7 mouse cellular contexts compared by ENCODE assay signal in the genomic region with DNA sequence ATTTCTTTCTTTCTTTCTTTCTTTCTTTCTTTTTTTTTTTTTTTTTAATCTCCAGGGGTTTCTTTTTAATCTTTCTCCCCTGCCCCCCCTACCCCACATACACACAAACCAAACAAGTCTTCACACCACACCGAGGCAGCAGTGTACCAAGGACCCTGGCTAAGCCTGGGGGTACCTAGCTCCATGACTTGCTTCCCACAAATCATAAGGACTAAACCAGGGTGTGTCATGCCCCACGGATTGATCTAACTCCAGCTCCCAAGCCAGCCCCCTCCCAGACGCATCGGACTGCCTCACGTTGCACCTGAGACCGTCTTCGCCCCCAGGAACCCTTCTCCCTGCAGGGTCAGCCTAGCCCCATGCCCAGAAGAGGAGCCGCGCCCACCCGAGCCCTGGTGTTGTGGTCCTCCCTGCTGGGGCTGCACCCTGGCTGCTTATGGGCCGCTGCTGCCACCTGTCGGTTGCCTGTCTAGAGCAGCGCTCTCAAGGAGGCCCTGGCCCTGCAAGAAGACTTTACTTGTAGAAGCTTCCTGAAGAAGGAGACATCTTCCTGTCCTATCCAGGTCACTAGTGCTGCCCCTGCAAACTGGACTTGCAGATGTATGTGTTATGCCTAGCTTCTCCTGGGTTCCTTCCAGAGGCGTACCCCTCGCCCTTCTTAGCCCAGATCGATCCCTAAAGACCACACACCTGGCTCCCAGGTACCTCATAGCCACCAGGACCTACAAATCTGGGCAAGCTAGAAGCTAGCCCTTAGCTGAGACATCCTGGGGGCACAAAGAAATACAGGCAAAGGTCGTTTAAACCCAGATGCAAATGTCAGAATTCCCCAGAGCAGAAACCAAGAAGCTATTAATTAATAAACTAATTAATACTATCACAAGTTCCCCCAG. TPM values are rescaled to one million over a fixed set of nuclear protein-coding genes. Genes with fewer than 3 reads are reported as not detected.
A peak's percentile ranks its signal among the peaks of the same experiment; 100 is the strongest.
DNase-seq lines count a peak whose midpoint lies in the region; ATAC-seq and TF ChIP-seq lines count a peak whose summit lies in the region.

No protein-coding gene starts in this region.

- peak; percentile 73 for TF ChIP-seq CTCF in kidney, adult 2 months (conservative IDR thresholded peaks at IDR 0.05; ENCODE audit: insufficient read depth, insufficient read length, low read depth, low read length)
- peak; percentile 89 for TF ChIP-seq CTCF in small intestine, adult 2 months (IDR thresholded peaks at IDR 0.05; ENCODE audit: extremely low read depth, insufficient read length, insufficient replicate concordance, low read depth, low read length)

- no peaks in the 10 kb centered on the region for H3K27me3 ChIP-seq in kidney, adult 2 months (replicated peaks; ENCODE audit: control insufficient read depth, insufficient read depth, low read length)
- no peaks in the 10 kb centered on the region for H3K27me3 ChIP-seq in limb, embryonic 11.5 days (ENCODE audit: control insufficient read depth, insufficient read depth, low read length)
- no peaks in the 10 kb centered on the region for H3K27me3 ChIP-seq in midbrain, embryonic 13.5 days
- H3K27me3 ChIP-seq in small intestine, adult 2 months (ENCODE audit: control insufficient read depth, insufficient read depth, low read length): no peaks in the 10 kb centered on the region

- DNase-seq in adrenal gland, adult 18-20 months (ENCODE audit: low spot score in 2 of 2): peak; percentile 78 to 82
- DNase-seq in embryo, embryonic 11 days: peak; percentile 90
- DNase-seq in heart, adult 11 months: peak; percentile 93
- peak; percentile 78 for DNase-seq in kidney, adult 2 months
- peak; percentile 90 for DNase-seq in limb, embryonic 11.5 days (ENCODE audit: low spot score)

- peak; percentile 70; the same call in 1 of the 2 replicates for ATAC-seq in limb, embryonic 11.5 days (ENCODE audit: insufficient number of reproducible peaks, low FRiP score, low TSS enrichment, low read depth)
- peak; percentile 87 for ATAC-seq in midbrain, embryonic 13.5 days

- no peaks in the 10 kb centered on the region for H3K36me3 ChIP-seq in kidney, adult 2 months (ENCODE audit: control insufficient read depth, insufficient read depth, low read length)
- no peaks in the 10 kb centered on the region for H3K36me3 ChIP-seq in limb, embryonic 11.5 days (ENCODE audit: control insufficient read depth, insufficient read depth, low read length)
- no peaks in the 10 kb centered on the region for H3K36me3 ChIP-seq in midbrain, embryonic 13.5 days
- H3K36me3 ChIP-seq in small intestine, adult 2 months (ENCODE audit: control insufficient read depth, insufficient read depth, low read length): no peaks in the 10 kb centered on the region

- TF ChIP-seq POLR2A in kidney, adult 2 months (IDR thresholded peaks at IDR 0.05; ENCODE audit: low read depth, low read length): no peak
- TF ChIP-seq POLR2A in small intestine, adult 2 months (IDR thresholded peaks at IDR 0.05; ENCODE audit: low read depth, low read length): no peak

- H3K4me2 ChIP-seq in limb, embryonic 11.5 days (ENCODE audit: low read depth, severe bottlenecking): peak overlapping the region; percentile 43
- H3K4me2 ChIP-seq in midbrain, embryonic 13.5 days (replicated peaks): peak overlapping the region; percentile 62

- H3K4me3 ChIP-seq in kidney, adult 2 months (ENCODE audit: insufficient read depth, low read depth, low read length): peak overlapping the region; percentile 30
- H3K4me3 ChIP-seq in limb, embryonic 11.5 days (ENCODE audit: low read depth, low read length): no peak overlapping the region
- peak overlapping the region; percentile 34 for H3K4me3 ChIP-seq in midbrain, embryonic 13.5 days (replicated peaks)
- peak overlapping the region; percentile 32; the same call in 1 of the 2 replicates for H3K4me3 ChIP-seq in small intestine, adult 2 months (ENCODE audit: low read depth, low read length)

- 18% methylated on average over 17 of the region's 17 CpGs for WGBS in kidney, adult 2 months
- 19% methylated on average over 17 of the region's 17 CpGs for WGBS in limb, embryonic 11.5 days
- WGBS in midbrain, embryonic 13.5 days: 18% methylated on average over 17 of the region's 17 CpGs
- WGBS in small intestine, adult 2 months: 15% methylated on average over 17 of the region's 17 CpGs

- H3K9me3 ChIP-seq in limb, embryonic 11.5 days (ENCODE audit: control insufficient read depth, low read length): no peaks in the 10 kb centered on the region
- H3K9me3 ChIP-seq in midbrain, embryonic 13.5 days: no peaks in the 10 kb centered on the region

- no peak overlapping the region for H3K27ac ChIP-seq in kidney, adult 2 months (ENCODE audit: insufficient read depth, low read depth, low read length)
- no peak overlapping the region for H3K27ac ChIP-seq in limb, embryonic 11.5 days (replicated peaks; ENCODE audit: low read depth, low read length)
- H3K27ac ChIP-seq in midbrain, embryonic 13.5 days: no peak overlapping the region
- no peak overlapping the region for H3K27ac ChIP-seq in small intestine, adult 2 months (ENCODE audit: insufficient read depth, low read depth, low read length)

- H3K4me1 ChIP-seq in kidney, adult 2 months (ENCODE audit: control insufficient read depth, insufficient read depth, low read length): 0 out of 2 replicates have a peak, but pooled peaks cover 3% of the 10 kb centered on the region
- no peaks in the 10 kb centered on the region for H3K4me1 ChIP-seq in limb, embryonic 11.5 days (ENCODE audit: control insufficient read depth, insufficient read depth, low read length)
- H3K4me1 ChIP-seq in midbrain, embryonic 13.5 days (replicated peaks): peaks cover 11% of the 10 kb centered on the region
- H3K4me1 ChIP-seq in small intestine, adult 2 months (ENCODE audit: control insufficient read depth, insufficient read depth, insufficient read length, low read length): peaks cover 7% of the 10 kb centered on the region

- H3K9ac ChIP-seq in limb, embryonic 11.5 days (ENCODE audit: low read length): peak overlapping the region; percentile 22; the same call in 1 of the 2 replicates
- H3K9ac ChIP-seq in midbrain, embryonic 13.5 days (replicated peaks): peak overlapping the region; percentile 59; the same call in 1 of the 2 replicates

RNA-seq across cellular contexts. Expression of a gene that starts 56.2 kb away (rescaled TPM):
- under 1 TPM in 1 of 2 experiments, not detected in 1; 0.29 TPM for total RNA-seq in adrenal gland, adult 18-20 months (2021)
- 82.6 and 86.0 TPM in 2 replicates for polyA plus RNA-seq in kidney, adult 2 months (2012; rRNA removed)
- 0.28 and 0.35 TPM in 2 replicates for polyA plus RNA-seq in limb, embryonic 11.5 days (2014; fragmentation: Nextera tagmentation; extraction: Ambion mirVana)
- 0.43 and 0.58 TPM in 2 replicates for polyA plus RNA-seq in midbrain, embryonic 13.5 days (2015; fragmentation: Nextera tagmentation; extraction: Ambion mirVana)
- 2.5 and 23.9 TPM in 2 replicates for polyA plus RNA-seq in small intestine, adult 2 months (2012; rRNA removed)
